Mouse (Mus musculus): Measurements from ENCODE around the gene Tmem207. TPM values are rescaled to one million over a fixed set of nuclear protein-coding genes. Genes with fewer than 3 reads are reported as not detected.

Gene Tmem207
- polyA plus RNA-seq, 1 experiment from 2014 or later: not detected

Other genes with a start within 250 kb of the Tmem207 start
- gene Cldn1, start 154.9 kb downstream of the Tmem207 start, polyA plus RNA-seq (2016; fragmentation: Nextera tagmentation; extraction: Ambion mirVana): 8.7 and 10.0 TPM in 2 replicates
- gene Cldn16, start 63.6 kb downstream of the Tmem207 start, polyA plus RNA-seq (2016; fragmentation: Nextera tagmentation; extraction: Ambion mirVana): not detected in 2 replicates
- 5.9 and 7.8 TPM in 2 replicates for gene Il1rap, start 54.9 kb upstream of the Tmem207 start, polyA plus RNA-seq (2016; fragmentation: Nextera tagmentation; extraction: Ambion mirVana)